In genomic region chr4:139758512-139759340, GRCm38 (mm10) we compare ENCODE assay signal across 11 mouse cellular contexts.
DNase-seq lines count a peak whose midpoint lies in the region; ATAC-seq lines count a peak whose summit lies in the region.
"Had no signal": no experiment of that assay in that cellular context is flagged by ENCODE, and none has a peak within 500 bp of the region (broad histone marks: within the 10 kb centered on the region; RNA-seq: fewer than 3 reads in every experiment).

No protein-coding gene starts in this region.

- H3K9ac ChIP-seq in hindbrain, embryonic 11.5 days (ENCODE audit: low read depth, low read length), result no peak overlapping the region
- no peak overlapping the region for H3K9ac ChIP-seq in midbrain, embryonic 15.5 days

- H3K4me1 ChIP-seq in embryonic facial prominence, embryonic 10.5 days, result peaks cover 88% of the 10 kb centered on the region
- H3K4me1 ChIP-seq in hindbrain, embryonic 11.5 days (replicated peaks; ENCODE audit: control insufficient read depth, insufficient read depth, low read length), result peaks cover 4% of the 10 kb centered on the region; the same call in 1 of the 2 replicates
- H3K4me1 ChIP-seq in midbrain, embryonic 15.5 days, result peaks cover 57% of the 10 kb centered on the region

- no peaks in the 10 kb centered on the region for H3K36me3 ChIP-seq in embryonic facial prominence, embryonic 10.5 days (replicated peaks)
- no peaks in the 10 kb centered on the region for H3K36me3 ChIP-seq in hindbrain, embryonic 11.5 days (ENCODE audit: control insufficient read depth, insufficient read depth, low read length)
- H3K36me3 ChIP-seq in midbrain, embryonic 15.5 days (replicated peaks), result no peaks in the 10 kb centered on the region

- H3K27me3 ChIP-seq in embryonic facial prominence, embryonic 10.5 days (replicated peaks; ENCODE audit: low read depth, poor library complexity, severe bottlenecking), result peaks cover 100% of the 10 kb centered on the region
- H3K27me3 ChIP-seq in hindbrain, embryonic 11.5 days (ENCODE audit: control insufficient read depth, insufficient read depth, low read length), result no peaks in the 10 kb centered on the region
- H3K27me3 ChIP-seq in midbrain, embryonic 15.5 days (replicated peaks), result peaks cover 6% of the 10 kb centered on the region

- no peak overlapping the region for H3K4me3 ChIP-seq in embryonic facial prominence, embryonic 10.5 days
- H3K4me3 ChIP-seq in hindbrain, embryonic 11.5 days (ENCODE audit: low read depth, low read length), result no peak overlapping the region
- H3K4me3 ChIP-seq in midbrain, embryonic 15.5 days, result no peak overlapping the region

- peak; percentile 32 to 37 for DNase-seq in cerebellum, postnatal 10 days
- no peak for DNase-seq in cerebellum, adult 11-12 months
- peak; percentile 39 for DNase-seq in embryonic facial prominence, embryonic 10.5 days (ENCODE audit: low spot score)
- DNase-seq in hindbrain, embryonic 11.5 days (ENCODE audit: low spot score), result peak; percentile 44
- no peak for DNase-seq in ovary, postnatal 10 days (ENCODE audit: low spot score)
- no peak for DNase-seq in spleen, postnatal 36 days (ENCODE audit: low spot score in 2 of 2)
- DNase-seq in thymus, postnatal 25 days, result no peak
- DNase-seq: adrenal gland, postnatal 36 days; cerebellum, adult 18-20 months had no signal

- H3K9me3 ChIP-seq in embryonic facial prominence, embryonic 10.5 days, result no peaks in the 10 kb centered on the region
- no peaks in the 10 kb centered on the region for H3K9me3 ChIP-seq in hindbrain, embryonic 11.5 days (ENCODE audit: control insufficient read depth, low read length)
- no peaks in the 10 kb centered on the region for H3K9me3 ChIP-seq in midbrain, embryonic 15.5 days

- H3K4me2 ChIP-seq in hindbrain, embryonic 11.5 days (replicated peaks; ENCODE audit: low read depth, low read length), result no peak overlapping the region
- H3K4me2 ChIP-seq in midbrain, embryonic 15.5 days, result no peak overlapping the region; the same call in 1 of the 2 replicates

- ATAC-seq in hindbrain, embryonic 11.5 days (ENCODE audit: low FRiP score), result peak; percentile 53
- peak; percentile 18 for ATAC-seq in midbrain, embryonic 15.5 days (replicated peaks)
- ATAC-seq: intestine, embryonic 16.5 days had no signal

- no peak overlapping the region for H3K27ac ChIP-seq in embryonic facial prominence, embryonic 10.5 days (replicated peaks)
- peak overlapping the region; percentile 47; the same call in 1 of the 2 replicates for H3K27ac ChIP-seq in hindbrain, embryonic 11.5 days (ENCODE audit: low read depth, low read length)
- H3K27ac ChIP-seq in midbrain, embryonic 15.5 days, result peak overlapping the region; percentile 53

- 15% methylated on average over 17 of the region's 17 CpGs for WGBS in embryonic facial prominence, embryonic 10.5 days
- WGBS in hindbrain, embryonic 11.5 days, result 11% methylated on average over 17 of the region's 17 CpGs
- 12% methylated on average over 17 of the region's 17 CpGs for WGBS in midbrain, embryonic 15.5 days

Comparison
In these comparisons a context has a peak if more than half of its experiments do, and no peak if none do; other contexts are left out.
1. DNase-seq: peak in cerebellum, postnatal 10 days (2 of 2), embryonic facial prominence, embryonic 10.5 days (single experiment) and hindbrain, embryonic 11.5 days (single experiment); none in cerebellum, adult 11-12 months (single experiment), ovary, postnatal 10 days (single experiment), spleen, postnatal 36 days (0 of 2) and thymus, postnatal 25 days (single experiment).